Mouse (Mus musculus) lung, adult 2 months (tissue): ENCODE measurements around the gene Cd19.

Experiments used
- CTCF ChIP-seq: fragments of 200-500 bp; IDR thresholded peaks from 2 replicates; pipeline ENCODE4 v1.5.1; 2011; ENCODE audit warnings: mild to moderate bottlenecking, low read length, control low read depth; ENCODE audit not compliant: insufficient read depth
- POLR2A ChIP-seq: fragments of 200-500 bp; IDR thresholded peaks from 2 replicates; pipeline ENCODE4 v1.6.1; 2011; ENCODE audit warnings: low read depth, mild to moderate bottlenecking, control low read depth, low read length, borderline replicate concordance; ENCODE audit errors: extremely low read depth

GRCm38 (mm10) chr7:126383565-126383964 lies 31.1 kb downstream of the Cd19 start:
- TF ChIP-seq CTCF: no peak
- TF ChIP-seq POLR2A: no peak
